Mouse (Mus musculus): ENCODE data around the gene Hapln1.

Hapln1 gene

DNA sequence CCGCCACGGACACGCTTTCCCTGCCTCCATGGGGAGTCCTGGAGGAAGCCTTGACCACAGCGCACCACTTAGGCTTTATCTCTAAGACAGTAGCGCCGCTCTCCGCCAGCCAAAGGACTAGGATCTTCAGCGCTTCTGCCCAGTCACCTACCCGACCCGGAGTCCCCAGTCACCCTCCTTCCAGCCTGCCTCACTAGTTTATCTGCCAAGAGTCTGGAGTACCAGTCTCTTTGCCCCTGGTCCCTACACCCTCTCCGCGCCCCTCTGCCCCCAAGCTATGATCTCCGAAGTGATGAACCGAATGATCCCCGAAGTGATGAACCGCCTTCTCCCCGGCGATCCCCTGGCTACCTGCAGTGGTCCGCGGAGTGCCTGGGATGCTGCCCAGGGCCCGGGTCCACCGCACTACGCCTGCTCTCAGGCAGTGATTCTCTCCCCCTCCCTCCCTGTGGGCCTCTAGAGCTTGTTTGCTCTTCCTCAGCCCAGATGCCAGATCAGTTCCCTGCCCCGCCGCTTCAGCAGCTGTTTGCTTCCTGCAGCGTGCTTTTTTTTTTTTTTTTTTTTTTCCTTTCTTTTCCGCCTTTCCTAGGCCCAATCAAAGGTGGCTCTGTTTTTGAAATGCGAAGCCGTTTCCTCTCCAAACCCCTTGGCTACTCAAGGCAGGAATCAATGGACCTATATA is at the start of gene Hapln1:
Gene Hapln1, plus strand, starts transcription at position 592 of the 682 bp plus-strand sequence.
- DNase-seq (ENCODE audit: low spot score in 2 of 2), result no peak

DNA sequence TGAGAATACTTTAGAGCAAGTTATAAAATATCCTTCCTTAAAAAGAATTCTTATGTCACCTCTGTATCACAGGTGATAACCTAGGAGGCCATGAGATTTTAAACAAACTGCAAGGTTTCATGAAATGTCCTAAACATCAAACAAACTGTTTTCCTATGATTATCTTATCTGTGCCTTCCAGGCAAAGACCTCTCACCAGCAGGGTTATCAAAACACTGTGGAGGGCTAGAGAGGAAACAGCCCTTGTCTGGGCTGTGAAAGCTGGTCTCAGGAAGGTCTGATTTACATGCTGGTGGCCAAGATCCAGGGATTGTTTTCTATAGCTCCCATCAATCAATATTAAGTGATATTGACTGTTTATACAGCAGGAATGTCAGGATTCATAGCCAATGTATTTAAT is 46.4 kb upstream of the Hapln1 start:
- no peak for DNase-seq (ENCODE audit: low spot score in 2 of 2)

DNA sequence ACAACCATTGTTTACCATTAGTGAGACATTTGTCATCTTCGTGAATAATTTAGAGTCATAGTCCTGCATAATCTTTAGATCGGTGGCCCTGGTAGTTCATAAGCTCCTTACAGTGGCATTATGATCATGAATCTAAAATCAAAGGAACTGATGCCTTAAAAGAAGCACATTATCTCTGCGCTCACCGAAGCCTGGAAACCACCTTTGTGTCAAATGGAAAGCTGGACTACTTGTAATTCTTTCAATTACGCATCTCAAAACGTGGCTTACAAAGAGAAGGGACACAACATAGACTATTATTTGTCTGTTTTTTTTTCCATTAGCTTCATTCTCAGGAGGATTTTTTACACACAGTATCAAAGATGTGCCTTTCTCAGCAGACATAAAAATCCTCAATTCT is 45.9 kb upstream of the Hapln1 start:
- no peak for DNase-seq (ENCODE audit: low spot score in 2 of 2)

DNA sequence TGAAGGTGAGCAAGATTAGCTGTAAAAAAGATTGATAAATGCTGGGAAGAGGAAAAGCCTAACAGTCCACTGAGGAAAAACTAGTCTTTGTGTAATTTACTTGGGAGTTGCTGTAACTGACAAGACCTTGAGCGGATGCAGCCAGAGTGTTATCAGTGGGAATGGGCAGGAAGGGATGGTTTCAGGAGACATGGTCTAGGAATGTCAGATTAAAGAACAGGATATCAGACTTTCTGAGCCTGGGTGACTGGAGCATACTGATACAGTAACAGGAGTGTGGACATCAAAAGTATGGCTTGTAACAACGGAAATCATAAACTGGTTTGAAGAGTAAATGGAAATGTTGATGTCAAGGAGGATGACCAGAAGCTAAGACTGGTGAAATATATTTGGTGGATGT is 43.0 kb upstream of the Hapln1 start:
- no peak for DNase-seq (ENCODE audit: low spot score in 2 of 2)

DNA sequence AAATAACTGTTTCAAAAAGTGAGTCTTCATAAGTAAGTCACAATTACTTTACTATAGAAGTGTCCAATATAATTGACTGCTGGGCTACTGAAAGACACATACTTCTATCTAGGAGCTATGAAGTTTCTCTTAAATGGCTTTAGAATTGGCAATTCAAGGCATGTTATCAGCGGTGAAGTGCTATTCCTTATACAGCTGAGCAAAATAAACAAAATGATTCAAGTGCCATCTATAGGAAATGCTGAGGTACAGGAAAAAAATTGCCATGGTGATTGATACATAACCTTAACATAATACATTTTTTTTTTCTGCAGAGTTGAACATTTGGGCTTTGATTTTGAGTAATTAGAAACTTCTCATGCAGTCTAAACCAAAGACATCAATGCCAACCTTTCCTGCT is 40.2 kb upstream of the Hapln1 start:
- no peak for DNase-seq (ENCODE audit: low spot score in 2 of 2)

DNA sequence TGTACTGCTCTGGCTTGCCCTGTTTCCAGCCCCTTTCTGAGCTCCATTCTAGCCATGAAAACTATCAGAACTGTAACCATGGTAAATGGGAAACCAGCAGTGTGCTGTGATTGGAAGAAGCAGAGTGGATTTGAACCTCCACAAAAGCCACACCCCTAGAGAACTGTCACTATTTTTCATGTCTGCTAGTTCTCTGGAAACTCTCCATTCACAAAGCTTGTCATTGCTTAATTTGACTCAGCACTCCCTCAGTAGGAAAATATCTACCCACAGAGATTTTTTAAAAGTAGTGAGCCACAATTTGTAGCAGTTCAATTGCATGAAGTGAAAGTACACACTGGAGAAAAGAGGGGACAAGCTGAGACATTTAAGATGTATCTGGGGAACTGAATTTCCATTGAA is 18.1 kb upstream of the Hapln1 start:
- DNase-seq (ENCODE audit: low spot score in 2 of 2), result no peak

DNA sequence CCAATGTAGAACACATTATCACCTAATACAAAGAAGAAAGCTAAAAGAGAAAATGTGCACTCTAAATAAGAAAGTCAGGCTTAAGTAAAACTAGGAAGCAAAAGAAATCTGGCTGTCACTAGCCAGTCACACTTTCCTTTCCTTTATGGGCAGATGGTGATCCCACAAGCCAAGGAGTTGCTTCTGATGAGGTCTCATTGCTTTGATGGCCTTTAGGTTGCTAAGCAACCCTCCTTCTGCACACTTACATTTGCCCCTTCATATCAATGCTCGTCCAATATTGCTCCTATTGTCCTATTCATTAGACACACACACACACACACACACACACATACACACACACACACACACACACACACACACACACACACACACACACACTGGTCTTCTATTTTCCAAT is 10.9 kb upstream of the Hapln1 start:
- no peak for DNase-seq (ENCODE audit: low spot score in 2 of 2)

DNA sequence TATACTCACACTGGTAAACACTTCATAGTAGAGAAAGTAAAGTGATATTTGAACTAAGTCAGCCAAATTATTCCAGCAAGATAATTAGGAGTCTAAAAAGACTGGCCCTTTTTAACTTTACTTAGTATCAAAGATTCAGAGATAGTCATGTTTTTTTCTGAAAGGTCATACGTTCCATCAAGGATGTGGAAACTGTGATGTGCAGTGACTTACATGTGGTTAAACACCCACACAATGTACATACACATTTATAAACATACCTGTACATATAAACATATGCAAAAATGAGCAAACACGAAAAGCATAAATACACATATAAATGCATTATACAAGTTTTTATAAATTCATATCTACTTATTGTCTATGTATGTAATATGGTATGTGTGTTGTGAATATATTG is 9.2 kb upstream of the Hapln1 start:
- DNase-seq (ENCODE audit: low spot score in 2 of 2), result no peak

DNA sequence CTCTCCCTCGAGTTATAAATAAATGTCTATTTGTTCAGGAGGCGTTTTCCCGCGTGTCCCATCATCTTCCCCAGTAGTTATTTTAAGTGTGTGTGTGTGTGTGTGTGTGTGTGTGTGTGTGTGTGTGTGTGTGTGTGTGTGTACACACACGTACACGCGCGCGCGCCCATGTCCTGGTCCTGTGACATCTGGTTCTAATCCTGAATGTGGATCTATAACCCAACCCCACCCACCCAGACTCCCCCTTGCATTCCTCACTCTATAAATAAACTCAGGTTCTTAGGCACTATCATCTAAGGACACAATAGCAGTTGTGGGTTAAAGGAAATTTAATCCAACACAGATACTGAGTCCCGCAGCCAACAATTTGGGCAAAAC is 280 bp downstream of the Hapln1 start:
- no peak for DNase-seq (ENCODE audit: low spot score in 2 of 2)

DNA sequence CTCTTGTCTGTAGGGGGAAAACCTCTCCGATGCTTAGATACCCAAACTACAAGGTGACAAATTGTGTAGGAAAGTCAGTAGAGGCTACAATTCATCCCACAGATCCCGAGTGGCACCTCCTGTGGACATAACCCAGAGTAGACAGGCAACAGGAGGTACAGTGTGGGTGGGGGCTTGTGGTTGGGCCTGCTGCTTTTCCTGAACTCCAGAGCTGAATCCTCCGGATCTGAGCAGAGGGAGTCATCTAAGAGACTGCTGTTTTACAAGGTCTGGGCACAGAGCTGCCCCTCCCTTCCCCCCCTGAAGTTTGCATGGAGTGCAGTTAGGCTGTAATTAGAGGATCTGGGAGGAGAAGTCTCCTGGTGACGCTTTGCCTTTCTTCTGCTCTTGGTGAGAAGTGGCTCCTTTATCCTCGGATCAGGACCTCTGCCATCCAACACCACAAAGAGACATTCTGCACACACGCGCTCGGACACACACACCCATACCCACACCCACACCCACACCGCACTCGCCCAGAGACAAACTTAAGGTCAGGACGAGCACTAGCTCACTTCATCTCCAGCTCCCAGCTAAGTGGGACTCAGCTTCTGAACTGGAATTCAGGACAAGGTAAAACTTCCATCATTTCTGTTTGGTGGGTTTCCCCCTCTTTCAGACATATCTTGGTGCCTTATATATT is 846 bp downstream of the Hapln1 start:
- no peak for DNase-seq (ENCODE audit: low spot score in 2 of 2)

DNA sequence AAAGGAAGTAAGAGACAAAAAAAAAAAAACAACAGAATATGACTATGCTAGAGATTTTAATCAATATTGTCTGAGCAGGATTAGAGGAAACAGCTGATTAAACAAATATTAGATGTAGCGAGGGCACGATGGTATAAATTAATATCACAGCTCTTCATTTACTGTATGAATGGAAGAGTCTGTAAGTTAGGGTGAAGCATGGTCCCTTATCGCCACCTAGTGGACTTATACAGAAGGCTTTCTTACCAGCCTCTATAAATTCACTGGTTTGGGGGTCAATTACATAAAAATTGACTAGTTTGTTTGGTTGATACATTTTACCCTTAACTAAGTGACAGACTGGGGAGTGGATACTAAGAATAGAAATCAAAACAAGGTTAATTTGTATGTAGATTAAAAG is 3.4 kb downstream of the Hapln1 start:
- DNase-seq (ENCODE audit: low spot score in 2 of 2), result peak in 1 of 2 experiments; percentile 46

DNA sequence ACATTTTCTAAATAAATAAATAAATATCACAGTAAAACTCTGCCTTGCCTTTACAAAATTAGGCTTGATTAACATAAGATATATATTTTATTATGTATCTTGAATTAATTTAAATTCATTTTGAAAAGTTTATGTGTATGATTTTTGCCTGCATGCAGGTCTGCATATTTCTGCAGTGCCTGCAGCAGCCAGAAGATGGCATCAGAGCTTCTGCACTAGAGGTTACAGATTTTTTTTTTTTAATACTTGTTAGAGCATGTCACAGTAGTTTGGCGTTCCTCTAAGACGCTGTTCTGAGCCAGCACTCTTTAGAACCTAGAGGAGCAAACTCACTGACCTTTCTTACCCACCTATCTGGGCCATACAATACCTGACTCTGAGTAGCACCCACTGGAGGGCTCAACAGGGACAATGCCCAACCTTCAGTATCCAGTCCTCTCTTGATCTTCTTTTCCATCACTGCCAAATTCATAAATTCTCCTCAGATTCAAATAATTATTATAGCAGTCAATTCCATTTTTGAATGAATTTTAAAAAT is 8.7 kb downstream of the Hapln1 start:
- DNase-seq (ENCODE audit: low spot score in 2 of 2), result peak in 1 of 2 experiments; percentile 8

DNA sequence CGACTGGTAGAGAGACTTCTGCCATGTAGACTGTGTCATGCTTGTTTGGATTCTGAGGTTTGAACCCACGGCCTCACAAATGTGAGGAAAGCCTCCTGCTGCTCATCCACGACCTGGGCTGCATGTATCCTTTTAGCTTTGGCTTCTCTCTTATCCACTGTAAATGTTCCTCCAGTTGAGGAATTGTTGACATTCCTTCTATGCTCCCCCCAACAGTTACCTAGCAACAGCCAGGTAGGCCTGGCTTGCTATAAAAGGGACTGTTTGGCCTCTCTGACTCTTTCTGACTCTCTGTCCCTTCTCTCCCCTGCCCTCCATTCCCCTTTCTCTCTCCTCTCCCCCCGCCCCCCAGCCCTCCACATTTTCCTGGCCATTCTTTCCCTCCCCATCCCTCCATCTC is 9.9 kb downstream of the Hapln1 start:
- no peak for DNase-seq (ENCODE audit: low spot score in 2 of 2)

DNA sequence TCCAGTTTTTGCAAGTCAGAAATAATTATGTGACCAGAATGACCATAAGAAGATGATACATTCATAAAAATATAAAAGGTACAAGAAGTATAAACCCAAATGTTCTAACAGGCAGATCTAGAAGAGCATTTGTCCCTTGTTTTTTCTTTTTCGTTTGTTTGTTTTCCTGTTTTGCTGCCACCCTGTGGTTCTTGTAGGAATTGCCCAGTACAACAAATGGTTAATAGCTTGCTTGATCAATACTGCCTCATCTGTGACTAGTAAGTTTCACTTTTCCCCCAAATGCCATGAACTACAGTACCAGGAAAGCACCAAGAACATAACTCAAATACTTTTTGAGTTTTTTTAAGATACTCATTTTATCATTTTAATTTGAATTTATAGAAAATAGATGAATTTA is 11.9 kb downstream of the Hapln1 start:
- no peak for DNase-seq (ENCODE audit: low spot score in 2 of 2)

DNA sequence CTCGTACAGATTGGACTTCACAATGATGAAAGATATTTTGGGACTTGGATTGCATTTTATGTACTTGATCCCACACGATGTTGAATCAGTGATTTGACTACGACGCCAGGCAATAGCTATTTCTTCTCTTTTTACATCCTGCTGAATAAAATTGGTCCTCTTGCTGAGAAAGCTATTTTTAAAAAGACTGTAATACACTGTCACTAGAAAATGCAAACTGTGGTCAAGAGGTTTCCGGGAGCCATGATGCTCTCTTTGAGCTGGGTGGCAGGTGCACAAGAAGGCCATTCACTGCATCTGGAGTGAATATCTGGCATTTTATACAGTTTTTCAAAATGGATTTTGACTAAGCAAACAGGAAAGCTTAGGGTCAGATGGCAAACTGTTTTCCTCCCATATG is 24.9 kb downstream of the Hapln1 start:
- no peak for DNase-seq (ENCODE audit: low spot score in 2 of 2)

DNA sequence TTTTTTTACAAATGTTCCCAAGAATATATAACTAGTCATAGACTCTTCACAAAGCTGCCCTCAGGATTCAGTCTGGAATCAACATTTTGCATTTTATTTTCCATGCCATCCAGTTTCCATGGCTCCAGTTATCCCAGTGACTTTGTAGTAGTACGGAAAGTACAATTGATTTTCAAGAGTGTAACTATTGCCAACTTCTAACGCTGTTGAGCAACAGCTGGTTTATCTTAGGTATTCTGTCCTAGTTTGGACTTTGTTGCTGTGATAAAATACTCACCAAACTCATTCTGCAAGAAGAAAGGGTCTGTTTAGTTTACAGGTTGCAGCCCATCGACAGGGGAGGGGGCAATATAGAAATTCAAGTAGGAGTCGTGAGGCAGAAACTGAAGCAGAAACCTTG is 26.7 kb downstream of the Hapln1 start:
- no peak for DNase-seq (ENCODE audit: low spot score in 2 of 2)

DNA sequence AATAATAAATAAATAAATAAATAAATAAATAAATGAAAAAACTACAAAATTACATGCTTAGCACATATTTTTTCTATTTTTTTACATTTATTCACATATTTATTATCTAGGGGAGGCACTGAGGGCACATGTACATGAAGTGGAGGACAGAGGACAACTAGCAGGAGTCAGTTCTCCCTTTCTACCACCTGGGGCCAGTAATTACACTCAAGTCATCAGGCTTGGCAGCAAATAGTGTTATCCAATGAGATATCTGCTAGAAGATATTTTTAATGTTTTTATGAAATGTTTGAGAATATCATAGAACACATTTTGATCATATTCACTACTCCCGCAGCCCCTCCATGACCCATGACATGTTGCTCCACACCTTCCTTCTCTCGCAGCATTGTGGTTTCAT is 39.5 kb downstream of the Hapln1 start:
- DNase-seq (ENCODE audit: low spot score in 2 of 2), result no peak

DNA sequence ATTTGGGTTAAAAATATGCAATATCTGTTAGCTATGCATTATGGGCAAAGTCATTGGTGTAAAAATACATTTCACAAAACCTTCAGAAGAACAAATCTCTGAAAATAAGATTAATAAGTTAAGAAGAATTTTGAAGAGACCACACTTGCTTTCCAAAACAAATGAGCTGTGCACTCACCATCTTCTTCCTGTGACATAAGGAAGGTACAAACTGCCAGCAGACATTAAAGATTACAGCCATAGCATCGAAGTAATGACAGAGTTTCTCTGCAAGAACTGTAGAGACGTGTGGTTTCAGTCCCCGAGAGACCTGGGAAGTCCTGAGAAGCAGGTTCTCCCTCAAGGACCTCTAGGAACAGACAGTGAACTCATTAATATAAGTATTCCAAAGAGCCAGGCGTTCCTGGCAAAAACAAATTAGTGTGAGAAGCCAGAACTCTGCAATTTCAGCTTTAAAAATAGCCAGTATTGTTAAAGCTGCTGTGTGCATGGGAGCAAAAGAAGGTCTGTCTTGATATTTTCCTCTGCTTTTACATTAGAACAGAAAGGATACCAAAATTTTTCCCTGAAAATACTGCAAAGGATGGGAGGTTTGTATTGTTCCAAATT is 43.6 kb downstream of the Hapln1 start:
- DNase-seq (ENCODE audit: low spot score in 2 of 2), result no peak

DNA sequence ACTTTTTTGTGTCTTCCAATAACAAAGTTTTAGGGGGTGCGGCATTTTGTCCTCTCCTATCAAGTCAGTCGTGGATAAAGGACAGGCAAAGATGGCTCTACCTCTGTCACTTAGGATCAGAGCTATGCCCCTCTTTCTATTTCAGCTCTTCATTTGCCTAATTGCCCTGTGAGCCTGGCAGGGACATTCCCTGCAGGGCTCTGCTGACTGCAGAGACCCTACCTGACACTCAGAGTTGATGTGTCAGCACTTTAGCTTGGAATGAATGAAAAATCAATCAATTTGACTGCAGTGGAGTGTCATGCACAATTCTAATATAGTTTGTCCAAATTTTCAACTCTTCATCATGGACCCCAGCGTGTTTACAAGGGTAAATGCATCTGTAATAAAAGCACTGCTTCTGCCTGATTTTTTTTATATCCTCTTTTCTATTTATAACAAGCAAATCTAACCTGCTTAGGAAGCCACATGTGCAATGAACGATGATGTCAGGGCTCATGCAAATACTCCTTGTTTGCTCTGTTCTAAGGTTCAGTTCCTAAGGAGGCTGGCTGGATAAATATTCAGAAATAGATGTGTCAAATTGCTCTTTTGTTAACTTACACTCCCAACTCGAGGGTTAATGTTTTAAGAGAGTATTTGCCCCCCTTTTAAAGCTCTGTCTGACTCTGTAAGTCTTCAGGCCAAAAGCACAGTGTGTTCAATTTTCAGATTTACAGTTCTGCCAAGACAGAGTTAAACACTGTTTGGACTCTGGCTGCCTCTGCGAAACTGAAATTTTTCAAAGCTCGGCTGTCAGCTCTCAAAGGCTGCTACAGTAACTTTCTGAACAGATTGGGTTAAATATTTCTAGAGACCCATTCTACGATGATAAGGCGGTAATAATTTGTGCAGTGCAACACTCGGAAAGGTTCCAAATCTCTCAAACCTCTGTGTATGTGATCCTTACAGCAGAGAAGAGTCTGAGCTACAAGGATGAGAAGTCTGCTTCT is 44.4 kb downstream of the Hapln1 start:
- DNase-seq (ENCODE audit: low spot score in 2 of 2), result no peak

DNA sequence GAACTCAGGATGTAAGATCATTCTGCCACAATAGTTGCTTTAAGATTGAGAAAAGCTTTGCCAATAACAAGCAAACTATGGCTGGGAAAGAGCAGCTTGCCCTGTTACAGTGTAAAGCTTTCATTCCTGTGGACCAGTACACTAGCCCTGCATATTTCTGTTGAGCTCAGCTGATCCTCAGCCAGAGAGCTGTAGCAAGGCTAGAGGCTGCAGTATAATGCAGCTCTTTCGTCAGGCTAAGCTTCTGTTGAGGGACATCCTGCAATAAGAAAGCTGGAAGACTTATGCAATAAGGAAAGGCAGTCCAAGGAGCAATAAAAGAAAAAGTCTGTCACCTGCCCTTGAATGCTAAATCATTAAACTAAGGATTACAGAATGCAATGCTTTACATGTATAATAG is 45.5 kb downstream of the Hapln1 start:
- DNase-seq (ENCODE audit: low spot score in 2 of 2), result no peak

DNA sequence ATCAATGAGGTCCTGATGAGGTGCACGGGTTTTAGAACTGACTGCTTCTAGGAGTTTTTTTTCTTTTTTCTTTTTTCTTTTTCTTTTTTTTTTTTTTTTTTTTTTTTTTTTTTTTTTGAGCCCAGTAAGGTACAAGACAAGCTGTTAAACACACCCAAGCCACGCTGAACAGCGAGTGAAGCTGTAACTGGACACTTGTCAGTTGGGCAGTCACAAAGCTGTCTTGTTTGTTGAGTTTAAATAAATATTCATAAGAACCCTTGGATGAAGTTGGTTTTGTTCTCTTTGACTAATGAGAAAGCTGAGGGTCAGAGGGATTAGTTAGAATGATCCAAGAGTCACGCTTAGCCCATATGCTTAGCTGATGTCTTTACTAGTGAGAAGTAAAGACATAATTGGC is 55.5 kb downstream of the Hapln1 start:
- DNase-seq (ENCODE audit: low spot score in 2 of 2), result no peak

DNA sequence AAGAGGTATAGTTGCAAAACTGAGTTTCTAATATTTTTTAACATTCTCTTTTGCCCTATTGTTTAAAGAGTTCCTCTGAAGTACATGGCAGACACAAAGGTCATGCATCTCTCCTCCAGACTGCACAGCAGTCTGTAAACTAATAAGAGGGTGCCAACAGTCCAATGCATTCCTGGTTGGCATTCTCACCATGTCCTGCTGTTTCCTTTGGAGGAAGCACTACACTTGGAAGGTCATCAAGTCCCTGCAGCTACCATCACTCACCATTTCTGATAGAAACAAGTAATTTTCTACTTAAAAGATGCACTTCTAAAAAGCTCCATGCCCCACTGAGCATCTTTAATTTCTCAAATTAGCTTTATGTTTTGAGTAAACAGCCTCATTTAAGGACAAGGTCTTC is 57.8 kb downstream of the Hapln1 start:
- no peak for DNase-seq (ENCODE audit: low spot score in 2 of 2)

Measured in thymus, postnatal 10 days (tissue).